Mouse (Mus musculus): ENCODE measurements around the gene Vgf. TPM values are rescaled to one million over a fixed set of nuclear protein-coding genes. Genes with fewer than 3 reads are reported as not detected.

Gene Vgf
- polyA plus RNA-seq, 1 experiment from 2014 or later = 1.0 TPM

DNA sequence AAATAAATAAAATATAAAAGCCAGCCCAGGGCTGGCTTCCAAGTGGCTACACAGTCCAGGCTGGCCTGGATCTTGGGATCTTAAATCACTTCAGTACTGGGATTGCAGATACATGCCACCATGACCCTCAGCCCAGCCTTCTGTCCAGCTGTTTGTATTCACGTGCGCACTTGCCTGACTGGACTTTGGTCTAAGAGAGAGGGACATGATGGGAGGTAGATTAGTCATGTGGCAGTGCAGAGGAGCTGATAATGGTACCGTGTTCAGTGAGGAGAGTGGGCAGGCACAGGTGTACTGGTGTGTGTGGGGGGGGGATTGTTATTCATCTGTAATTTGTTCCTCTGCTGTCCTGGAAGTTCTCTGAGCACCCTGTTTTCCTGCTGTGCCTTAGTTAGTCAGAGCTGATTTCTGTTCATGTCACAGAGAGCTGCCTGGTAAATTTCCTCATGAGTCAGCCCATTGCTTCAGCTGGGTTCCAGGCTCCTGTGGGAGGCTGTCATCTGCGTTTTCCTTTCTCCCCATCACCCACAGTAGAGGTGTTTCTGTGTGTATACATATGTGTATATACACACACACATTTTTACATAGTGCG, 25.8 kb downstream of the Vgf start:
- no peak for ATAC-seq
- Histone ChIP-seq H3K4me1 (no peaks in the 10 kb centered on the region), H3K27me3 (no peaks in the 10 kb centered on the region), H3K9me3 (replicated peaks) (no peaks in the 10 kb centered on the region), H3K4me2 (no peak overlapping the region), H3K36me3 (ENCODE audit: poor library complexity, severe bottlenecking) (no peaks in the 10 kb centered on the region), H3K9ac (no peak overlapping the region), H3K27ac (no peak overlapping the region), H3K4me3 (no peak overlapping the region)
- 92% methylated on average over 5 of the region's 5 CpGs for WGBS

DNA sequence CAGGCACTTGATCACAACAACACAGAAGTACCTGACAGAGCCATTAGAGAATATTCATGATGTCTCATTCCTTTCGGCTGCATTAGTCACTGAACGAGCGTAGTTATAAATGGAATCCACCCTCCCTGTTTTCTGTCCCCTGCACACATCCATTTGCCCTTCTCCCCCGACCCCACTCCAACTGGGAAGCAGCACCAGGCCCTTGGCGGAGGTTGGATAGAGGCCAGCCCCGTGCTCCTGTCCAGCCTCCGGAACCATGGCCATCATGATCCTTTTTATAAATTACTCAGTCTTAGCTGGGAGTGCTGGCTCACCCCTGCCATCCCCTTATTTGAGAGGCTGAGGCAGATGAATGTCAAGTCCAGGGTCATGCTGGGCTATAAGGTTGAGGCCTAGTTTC, 28.1 kb downstream of the Vgf start:
- no peaks in the 10 kb centered on the region for H3K4me1 ChIP-seq
- 89% methylated on average over 7 of the region's 7 CpGs for WGBS
- no peaks in the 10 kb centered on the region for H3K27me3 ChIP-seq
- no peak overlapping the region for H3K27ac ChIP-seq
- H3K9me3 ChIP-seq (replicated peaks) = no peaks in the 10 kb centered on the region
- ATAC-seq = no peak
- H3K36me3 ChIP-seq (ENCODE audit: poor library complexity, severe bottlenecking) = no peaks in the 10 kb centered on the region
- H3K9ac ChIP-seq = no peak overlapping the region
- H3K4me3 ChIP-seq = no peak overlapping the region
- no peak overlapping the region for H3K4me2 ChIP-seq

DNA sequence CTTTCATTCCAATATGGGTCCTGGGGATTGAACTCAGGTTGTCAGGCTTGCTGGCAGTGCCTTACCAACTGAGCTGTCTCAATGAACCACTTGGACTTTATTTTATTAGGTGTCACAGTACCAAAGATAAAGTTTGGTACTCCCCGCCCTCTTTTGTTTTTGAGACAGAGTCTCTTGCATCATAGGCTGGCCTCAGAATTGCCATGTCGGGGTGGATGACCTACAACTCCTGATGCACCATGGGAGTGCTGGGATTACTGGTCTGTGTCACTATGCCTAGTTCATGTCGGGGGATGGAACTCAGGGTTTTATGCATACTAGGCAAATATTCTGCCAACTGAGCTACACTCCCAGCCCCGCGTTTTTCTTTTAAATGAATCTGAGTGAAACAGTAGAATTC, 28.7 kb downstream of the Vgf start:
- 88% methylated on average over 5 of the region's 5 CpGs for WGBS
- no peak for ATAC-seq
- Histone ChIP-seq H3K4me2 (no peak overlapping the region), H3K36me3 (ENCODE audit: poor library complexity, severe bottlenecking) (no peaks in the 10 kb centered on the region), H3K27me3 (no peaks in the 10 kb centered on the region), H3K4me1 (no peaks in the 10 kb centered on the region), H3K9ac (no peak overlapping the region), H3K27ac (no peak overlapping the region), H3K4me3 (no peak overlapping the region), H3K9me3 (replicated peaks) (no peaks in the 10 kb centered on the region)

DNA sequence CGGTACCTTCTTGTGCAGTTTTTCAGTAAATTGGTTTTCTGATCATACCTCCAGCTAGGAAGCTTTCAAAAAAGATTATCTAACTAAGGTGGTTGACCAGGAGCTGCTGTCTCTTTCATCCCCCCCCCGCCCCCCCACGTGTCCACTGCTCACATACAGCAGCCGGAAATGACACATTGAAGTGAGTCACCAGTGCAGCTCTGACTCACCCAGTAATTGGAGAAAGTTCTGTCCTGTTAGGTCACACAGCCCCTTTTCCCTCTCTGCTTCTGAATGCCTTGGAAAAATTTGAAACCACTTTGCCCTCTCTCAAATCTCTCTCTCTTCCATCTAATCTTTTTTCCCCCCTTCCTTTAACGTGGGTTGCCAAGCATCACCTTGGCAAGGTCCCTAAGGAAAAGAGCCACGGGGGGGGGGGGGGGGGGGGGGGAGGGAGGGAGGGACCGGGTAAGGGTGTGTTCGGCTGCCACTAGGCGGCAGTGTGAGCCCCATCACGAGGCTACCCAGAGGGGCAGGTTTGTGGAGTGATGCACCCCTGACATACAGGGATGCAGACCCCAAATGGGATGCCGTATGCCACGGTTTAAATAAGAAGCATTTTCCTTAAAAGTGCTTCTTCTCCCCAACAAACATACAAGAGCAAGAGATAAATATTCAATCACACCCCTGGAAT, 35.8 kb downstream of the Vgf start:
- Histone ChIP-seq H3K9me3 (replicated peaks) (no peaks in the 10 kb centered on the region), H3K9ac (no peak overlapping the region), H3K27ac (no peak overlapping the region), H3K4me1 (no peaks in the 10 kb centered on the region), H3K27me3 (no peaks in the 10 kb centered on the region), H3K36me3 (ENCODE audit: poor library complexity, severe bottlenecking) (no peaks in the 10 kb centered on the region), H3K4me2 (no peak overlapping the region), H3K4me3 (no peak overlapping the region)
- ATAC-seq = no peak
- WGBS = 24% methylated on average over 11 of the region's 12 CpGs

DNA sequence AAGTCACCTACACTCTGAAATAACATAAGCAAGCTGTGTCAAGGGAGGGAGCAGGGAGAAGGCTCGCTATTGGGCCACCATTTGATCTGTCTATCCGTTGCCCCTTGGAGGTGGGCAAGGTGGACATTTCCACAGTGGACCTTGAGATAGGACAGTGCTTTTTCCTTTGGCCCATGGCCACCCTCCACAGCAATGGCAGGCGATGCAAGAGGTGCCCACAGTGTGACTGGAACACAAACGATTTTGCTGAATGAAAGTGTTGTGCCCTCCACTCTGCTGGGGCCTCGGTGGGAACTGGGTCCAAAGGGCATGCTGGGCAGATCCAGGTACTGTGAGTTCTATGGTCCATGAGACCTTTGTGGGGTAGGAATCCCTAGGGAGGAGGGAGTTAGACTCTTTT, 36.4 kb downstream of the Vgf start:
- H3K9me3 ChIP-seq (replicated peaks) = no peaks in the 10 kb centered on the region
- H3K9ac ChIP-seq = no peak overlapping the region
- H3K4me2 ChIP-seq = no peak overlapping the region
- H3K27ac ChIP-seq = no peak overlapping the region
- H3K27me3 ChIP-seq = no peaks in the 10 kb centered on the region
- H3K4me1 ChIP-seq = no peaks in the 10 kb centered on the region
- no peak overlapping the region for H3K4me3 ChIP-seq
- 87% methylated on average over 5 of the region's 5 CpGs for WGBS
- H3K36me3 ChIP-seq (ENCODE audit: poor library complexity, severe bottlenecking) = no peaks in the 10 kb centered on the region
- no peak for ATAC-seq

DNA sequence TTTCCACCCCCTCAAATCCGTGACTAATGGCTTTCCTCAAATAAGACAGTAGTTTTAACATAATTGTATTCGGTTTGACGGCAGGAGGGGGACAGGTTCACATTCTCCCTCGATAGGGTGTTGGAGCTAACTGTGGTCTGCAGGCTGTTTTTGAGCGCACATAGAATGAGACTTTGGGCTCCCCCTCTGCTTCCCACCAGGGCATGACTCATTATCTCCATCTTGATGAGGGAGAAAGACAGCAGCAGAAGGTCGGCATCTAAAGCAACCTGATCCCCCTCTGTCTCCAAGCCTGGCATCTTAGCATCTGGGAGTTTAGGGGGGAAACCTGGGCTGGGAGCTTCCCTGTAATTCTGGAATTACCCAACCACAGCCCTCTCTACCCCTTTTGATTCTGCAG, 39.3 kb downstream of the Vgf start:
- H3K9ac ChIP-seq = no peak overlapping the region
- no peak for ATAC-seq
- WGBS = 65% methylated on average over 6 of the region's 6 CpGs
- H3K27ac ChIP-seq = no peak overlapping the region
- H3K27me3 ChIP-seq = no peaks in the 10 kb centered on the region
- H3K4me2 ChIP-seq = no peak overlapping the region
- no peaks in the 10 kb centered on the region for H3K36me3 ChIP-seq (ENCODE audit: poor library complexity, severe bottlenecking)
- H3K4me3 ChIP-seq = no peak overlapping the region
- H3K4me1 ChIP-seq = no peaks in the 10 kb centered on the region
- H3K9me3 ChIP-seq (replicated peaks) = no peaks in the 10 kb centered on the region

- no peak overlapping the region for H3K27ac ChIP-seq
- H3K9me3 ChIP-seq (replicated peaks) = no peaks in the 10 kb centered on the region
- H3K36me3 ChIP-seq (ENCODE audit: poor library complexity, severe bottlenecking) = no peaks in the 10 kb centered on the region
- H3K27me3 ChIP-seq = no peaks in the 10 kb centered on the region
- H3K4me1 ChIP-seq = no peaks in the 10 kb centered on the region
- H3K4me2 ChIP-seq = no peak overlapping the region
- ATAC-seq = no peak
- no peak overlapping the region for H3K9ac ChIP-seq
- no peak overlapping the region for H3K4me3 ChIP-seq
- 77% methylated on average over 8 of the region's 8 CpGs for WGBS
Measured at GRCm38 (mm10) chr5:137065923-137066322, 39.7 kb downstream of the Vgf start.

DNA sequence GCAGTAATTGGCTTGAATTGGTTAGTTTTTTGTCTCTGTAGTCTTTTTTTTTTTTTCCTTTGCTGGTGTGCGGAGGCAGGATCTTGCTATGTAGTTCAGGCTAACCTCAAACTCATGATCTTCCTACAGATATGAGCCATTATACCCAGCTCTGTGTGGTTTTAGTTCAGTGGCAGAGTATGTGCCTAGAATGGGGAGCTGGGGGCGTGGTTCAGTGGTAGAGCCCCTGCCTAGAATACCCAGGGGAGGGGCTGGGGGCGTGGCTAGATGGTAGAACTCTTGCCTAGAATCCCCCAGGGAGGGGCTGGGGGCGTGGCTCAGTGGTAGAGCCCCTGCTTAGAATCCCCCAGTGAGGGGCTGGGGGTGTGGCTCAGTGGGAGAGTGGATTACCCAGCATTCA, 42.5 kb downstream of the Vgf start:
- no peak overlapping the region for H3K27ac ChIP-seq
- no peak overlapping the region for H3K9ac ChIP-seq
- H3K36me3 ChIP-seq (ENCODE audit: poor library complexity, severe bottlenecking) = no peaks in the 10 kb centered on the region
- no peaks in the 10 kb centered on the region for H3K27me3 ChIP-seq
- peaks cover 12% of the 10 kb centered on the region for H3K4me1 ChIP-seq
- no peak for ATAC-seq
- 84% methylated on average over 4 of the region's 4 CpGs for WGBS
- no peak overlapping the region for H3K4me2 ChIP-seq
- H3K4me3 ChIP-seq = no peak overlapping the region
- H3K9me3 ChIP-seq (replicated peaks) = no peaks in the 10 kb centered on the region

GRCm38 (mm10) chr5:137070881-137071605, 44.9 kb downstream of the Vgf start:
- no peak overlapping the region for H3K4me2 ChIP-seq
- no peaks in the 10 kb centered on the region for H3K9me3 ChIP-seq (replicated peaks)
- H3K4me3 ChIP-seq = no peak overlapping the region
- H3K27ac ChIP-seq = no peak overlapping the region
- no peaks in the 10 kb centered on the region for H3K36me3 ChIP-seq (ENCODE audit: poor library complexity, severe bottlenecking)
- no peaks in the 10 kb centered on the region for H3K27me3 ChIP-seq
- H3K4me1 ChIP-seq = peaks cover 12% of the 10 kb centered on the region
- no peak for ATAC-seq
- no peak overlapping the region for H3K9ac ChIP-seq
- WGBS = 85% methylated on average over 19 of the region's 19 CpGs

DNA sequence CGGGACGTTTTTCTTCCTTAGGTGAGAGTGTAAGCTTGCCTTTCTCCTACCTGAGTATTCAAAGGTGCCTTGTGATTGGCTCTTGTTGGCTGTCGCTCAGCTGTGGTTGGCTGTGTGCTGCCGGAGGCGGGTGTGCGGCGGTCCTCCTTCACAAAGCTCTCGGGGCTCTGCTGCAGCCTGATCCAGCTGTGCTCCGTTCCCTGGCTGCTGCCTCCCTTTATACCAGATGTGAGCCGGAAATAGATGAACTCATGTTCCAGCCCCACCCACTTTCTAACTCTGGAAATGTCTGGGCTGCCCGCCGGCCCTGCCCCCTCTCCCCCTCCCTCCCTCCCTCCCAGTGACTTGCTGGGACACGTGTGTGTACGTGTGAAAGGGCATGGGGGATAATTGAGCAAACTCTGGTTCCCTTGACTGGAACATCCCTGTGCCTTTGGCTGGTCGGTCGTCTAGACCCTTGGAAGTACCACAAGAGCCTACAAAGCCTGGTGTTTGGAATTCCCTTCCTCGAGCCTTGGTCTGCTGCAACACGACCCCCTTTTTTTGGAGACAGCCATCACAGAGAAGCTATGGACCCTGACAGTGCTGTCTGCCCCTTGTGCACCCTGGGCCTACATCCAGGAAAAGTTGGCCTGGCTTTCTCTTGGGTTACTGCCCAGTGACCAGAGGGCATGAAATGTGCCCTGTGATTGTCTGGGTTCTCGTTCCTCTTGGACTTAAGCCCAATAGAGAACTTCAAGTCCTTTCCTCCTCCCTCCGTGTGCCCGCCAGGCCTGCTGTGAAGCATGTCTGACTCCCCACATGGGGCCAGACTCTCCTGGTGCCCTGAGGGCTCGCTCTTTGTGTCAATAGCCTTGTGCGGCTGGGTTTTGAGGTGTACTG, 46.1 kb downstream of the Vgf start, which contains the start of gene Serpine1:
Gene Serpine1 (minus strand): TSS at position 190 of the 882 bp plus-strand sequence.
- Histone ChIP-seq H3K4me2 (peak within 1 kb of the TSS; percentile 55), H3K27me3 (no peaks in the 10 kb centered on the region), H3K36me3 (ENCODE audit: poor library complexity, severe bottlenecking) (no peaks in the 10 kb centered on the region), H3K9ac (no peak within 1 kb of the TSS; the same call in 1 of the 2 replicates), H3K4me3 (peak within 1 kb of the TSS; percentile 28), H3K9me3 (replicated peaks) (no peaks in the 10 kb centered on the region), H3K4me1 (peaks cover 12% of the 10 kb centered on the region), H3K27ac (no peak within 1 kb of the TSS)
- WGBS = 16% methylated on average over 23 of the region's 23 CpGs
- ATAC-seq = peak; percentile 87

DNA sequence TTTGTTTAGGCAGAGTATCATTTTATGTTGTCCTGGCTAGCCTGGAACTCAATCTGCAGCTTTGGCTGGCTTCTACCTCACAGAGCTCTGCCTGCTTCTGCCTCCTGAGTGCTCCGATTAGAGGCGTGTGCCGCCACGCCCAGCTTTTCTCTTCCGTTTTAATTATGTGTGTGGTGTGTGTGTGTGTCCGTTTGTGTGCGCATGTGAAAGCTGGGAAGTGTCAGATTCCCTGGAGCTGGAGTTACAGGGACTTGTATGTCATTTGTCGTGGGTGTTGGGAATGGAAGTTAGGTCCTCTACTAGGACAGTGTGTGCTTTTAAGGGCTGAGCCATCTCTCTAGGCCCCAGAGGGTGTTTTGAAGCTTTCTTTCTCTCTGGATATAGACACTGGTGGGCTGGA, 46.9 kb downstream of the Vgf start:
- no peak for ATAC-seq
- H3K4me2 ChIP-seq = no peak overlapping the region
- H3K27ac ChIP-seq = no peak overlapping the region
- 94% methylated on average over 8 of the region's 8 CpGs for WGBS
- peaks cover 12% of the 10 kb centered on the region for H3K4me1 ChIP-seq
- H3K27me3 ChIP-seq = no peaks in the 10 kb centered on the region
- no peak overlapping the region for H3K4me3 ChIP-seq
- H3K9ac ChIP-seq = no peak overlapping the region
- no peaks in the 10 kb centered on the region for H3K36me3 ChIP-seq (ENCODE audit: poor library complexity, severe bottlenecking)
- H3K9me3 ChIP-seq (replicated peaks) = no peaks in the 10 kb centered on the region

- no peaks in the 10 kb centered on the region for H3K36me3 ChIP-seq (ENCODE audit: poor library complexity, severe bottlenecking)
- H3K4me1 ChIP-seq = peaks cover 12% of the 10 kb centered on the region
- H3K9me3 ChIP-seq (replicated peaks) = no peaks in the 10 kb centered on the region
- no peak overlapping the region; the same call in 1 of the 2 replicates for H3K9ac ChIP-seq
- no peaks in the 10 kb centered on the region for H3K27me3 ChIP-seq
- no peak overlapping the region for H3K27ac ChIP-seq
- no peak for ATAC-seq
- no peak overlapping the region for H3K4me2 ChIP-seq
- WGBS = 39% methylated on average over 6 of the region's 6 CpGs
- no peak overlapping the region for H3K4me3 ChIP-seq
Measured at GRCm38 (mm10) chr5:137074191-137074651, 48.0 kb downstream of the Vgf start.
